Mouse (Mus musculus): ENCODE data around the gene Usp29.
A peak's percentile ranks its signal among the peaks of the same experiment; 100 is the strongest.
"Not testable (repeated sequence)": the region's sequence is repeated elsewhere in the genome, so short reads cannot be mapped to it uniquely, and the experiment has no call there.

The Usp29 gene

DNA sequence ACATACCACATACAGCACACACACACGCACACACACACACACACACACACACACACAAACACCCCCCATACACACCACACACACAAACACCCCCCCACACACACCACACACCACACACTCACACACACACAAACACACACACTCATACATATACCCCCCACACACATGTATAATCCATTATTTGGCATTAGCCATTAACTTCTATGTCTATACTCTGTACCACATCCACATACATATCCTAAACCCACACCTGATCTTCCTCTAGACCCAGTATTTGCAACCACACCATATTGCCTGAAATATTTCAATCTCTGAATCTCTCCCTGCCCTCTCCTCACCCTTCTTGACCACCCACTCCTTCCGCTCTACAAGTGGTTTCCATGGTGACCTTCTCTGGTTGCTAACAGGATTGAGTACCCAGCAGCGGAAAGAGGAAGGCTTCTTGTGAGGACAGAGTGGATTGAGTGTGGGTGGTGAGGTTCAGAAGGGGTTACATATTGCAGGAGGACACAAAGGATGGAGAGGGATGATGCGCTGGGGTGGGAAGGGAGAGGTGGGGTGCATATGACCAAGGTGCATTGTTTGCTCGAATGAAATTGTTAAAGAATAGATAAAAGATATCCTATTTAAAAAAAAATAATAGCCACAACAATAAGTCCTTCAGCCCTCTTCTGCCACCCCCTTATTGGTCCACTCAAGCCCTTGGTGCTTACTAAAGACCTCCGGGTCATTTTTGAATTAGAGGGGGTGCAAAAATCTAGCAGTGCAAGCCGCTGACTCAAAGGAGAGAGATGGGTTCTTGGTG, 195.8 kb downstream of the Usp29 start:
- no peak for DNase-seq (ENCODE audit: low spot score)

DNA sequence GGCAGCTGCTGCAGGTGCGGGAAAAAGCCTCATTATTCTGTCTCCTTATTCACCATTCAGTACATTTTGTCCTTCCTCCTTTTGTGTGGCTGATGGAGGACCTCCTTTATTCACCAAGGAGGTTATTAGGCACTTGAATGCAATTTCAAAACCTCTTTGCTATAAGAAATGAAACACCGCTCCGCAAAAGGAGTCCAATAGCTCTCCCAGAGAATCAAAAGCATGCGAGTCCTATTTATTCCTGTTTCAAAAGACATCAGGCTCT, 196.3 kb downstream of the Usp29 start:
- DNase-seq (ENCODE audit: low spot score), result no peak

GRCm38 (mm10) chr7:6929286-6929685, 198.9 kb downstream of the Usp29 start:
- DNase-seq (ENCODE audit: low spot score), result no peak

DNA sequence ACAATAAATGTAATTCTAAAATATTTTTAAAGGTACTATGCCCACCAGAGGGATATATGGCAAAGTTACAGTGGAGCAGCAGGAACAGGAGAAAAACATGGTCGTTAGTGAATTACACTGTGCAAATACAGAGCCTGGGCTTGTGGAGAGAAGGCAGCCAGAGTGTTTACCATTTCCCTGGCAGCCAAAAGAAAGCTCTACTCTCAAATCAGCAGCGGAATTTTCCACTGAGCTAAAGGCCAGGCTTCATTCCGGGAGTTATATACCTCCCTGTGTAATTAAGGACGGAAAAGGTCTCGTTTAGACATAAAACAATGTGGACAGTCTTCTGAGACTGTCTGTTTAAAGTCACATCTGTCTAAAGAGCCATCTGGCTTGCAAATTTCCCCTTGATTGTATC, 204.4 kb downstream of the Usp29 start:
- DNase-seq (ENCODE audit: low spot score), result no peak

GRCm38 (mm10) chr7:6937040-6937439, 206.7 kb downstream of the Usp29 start:
- peak; percentile 80 for DNase-seq (ENCODE audit: low spot score)

DNA sequence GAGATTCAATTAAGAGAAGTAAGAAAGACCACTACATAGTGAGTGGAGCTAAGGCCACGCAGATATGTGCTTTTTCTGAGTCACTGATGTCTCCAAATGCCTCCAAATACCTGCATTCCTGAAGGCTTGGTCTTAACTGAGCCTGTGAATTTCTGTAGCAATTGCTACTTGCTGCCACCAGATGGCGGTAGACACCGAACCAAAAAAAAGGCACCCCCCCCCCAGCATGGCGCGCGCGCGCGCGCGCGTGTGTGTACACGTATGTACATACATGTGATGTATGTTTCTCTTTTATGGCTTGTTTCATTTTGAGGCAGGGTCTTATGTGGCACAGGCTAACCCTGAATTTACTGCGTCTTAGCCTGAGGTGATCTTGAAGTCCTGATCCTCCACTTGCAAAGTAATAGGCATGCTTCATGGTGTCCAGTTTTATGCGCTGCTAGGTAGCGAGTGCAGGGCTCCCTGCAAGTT, 210.4 kb downstream of the Usp29 start:
- DNase-seq (ENCODE audit: low spot score), result peak; percentile 12

DNA sequence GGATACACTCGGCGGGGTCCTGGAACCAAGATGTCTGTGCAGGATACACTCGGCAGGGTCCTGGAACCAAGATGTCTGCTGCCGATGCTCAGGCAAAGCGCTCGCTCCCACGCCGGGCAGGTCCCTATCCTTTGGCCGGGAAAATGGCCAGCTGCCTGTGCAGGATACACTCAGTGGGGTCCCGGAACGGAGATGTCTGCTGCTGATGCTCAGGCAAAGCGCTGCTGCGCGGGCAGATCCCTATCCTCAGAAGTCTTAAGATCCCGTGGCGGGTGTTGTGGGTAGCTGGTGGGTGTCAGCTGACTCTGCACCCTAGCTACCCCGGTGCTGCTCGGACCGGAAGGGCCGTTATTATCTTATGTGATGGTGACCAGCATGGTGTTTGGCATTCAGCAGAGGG, 217.7 kb downstream of the Usp29 start:
- DNase-seq (ENCODE audit: low spot score), result not testable (repeated sequence)

DNA sequence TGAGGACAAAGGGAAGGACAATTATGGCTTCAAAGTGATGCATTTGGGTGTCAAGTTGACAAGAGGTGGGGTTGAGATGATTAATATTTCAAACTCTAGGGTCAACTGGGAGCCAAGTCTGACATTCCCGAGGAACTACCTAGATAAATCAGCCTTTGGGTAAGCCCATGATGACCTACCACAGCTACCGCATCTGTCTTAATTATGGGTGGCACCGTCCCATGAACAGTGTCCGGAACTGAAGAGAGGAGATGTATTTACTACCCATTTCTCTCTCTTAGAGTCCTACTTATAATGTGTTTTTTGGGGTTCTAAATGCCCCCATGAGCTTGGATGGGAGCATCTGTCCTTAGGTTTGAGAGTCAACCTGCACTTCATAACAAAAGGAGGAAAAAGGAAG, 226.2 kb downstream of the Usp29 start:
- DNase-seq (ENCODE audit: low spot score), result no peak

- no peak for DNase-seq (ENCODE audit: low spot score)
Measured at GRCm38 (mm10) chr7:6958574-6958973, 228.2 kb downstream of the Usp29 start.

GRCm38 (mm10) chr7:6973566-6973965, 243.2 kb downstream of the Usp29 start:
- DNase-seq (ENCODE audit: low spot score), result no peak

DNA sequence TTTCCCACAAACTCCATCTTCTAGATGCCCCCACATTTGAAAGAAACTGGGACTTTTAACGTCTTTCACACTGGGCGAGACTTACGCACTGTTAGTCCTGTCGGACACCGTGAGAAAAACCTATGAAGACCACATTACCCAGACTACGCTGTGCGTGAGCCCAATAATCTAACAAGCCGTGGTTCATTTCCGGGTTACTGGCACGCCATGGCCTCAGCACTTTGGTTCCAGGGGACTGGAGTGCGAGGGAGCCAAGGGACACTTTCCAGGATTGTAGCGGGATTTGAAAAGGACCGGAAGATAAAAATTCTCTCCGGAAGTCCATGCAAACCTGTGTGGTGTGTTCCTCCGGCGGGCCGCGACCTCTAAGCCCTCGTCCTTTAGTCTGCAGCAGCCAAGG, 246.5 kb downstream of the Usp29 start:
- no peak for DNase-seq (ENCODE audit: low spot score)

DNA sequence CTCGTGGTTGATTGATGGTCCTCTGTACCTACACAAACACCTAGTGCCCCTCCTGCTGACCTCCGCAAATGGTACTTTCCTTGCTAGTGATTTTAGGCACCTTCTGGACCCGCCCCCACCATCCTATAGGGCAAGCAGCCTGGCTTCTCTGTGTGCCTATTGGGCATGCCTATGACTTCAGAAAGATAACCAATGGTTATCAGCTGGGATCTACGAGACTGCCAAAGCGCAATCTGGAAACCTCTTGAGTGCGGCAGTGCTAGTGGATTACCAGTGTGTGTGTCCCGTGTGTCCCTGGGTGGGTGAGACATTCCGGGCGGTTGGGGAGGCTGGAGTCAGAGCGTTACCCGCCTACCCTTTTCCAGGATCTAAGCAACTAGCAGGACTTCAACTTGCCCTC, 264.9 kb downstream of the Usp29 start, which contains the start of gene Aurkc:
Gene Aurkc (plus strand): TSS at position 50 of the 400 bp plus-strand sequence.
- not testable (repeated sequence) for DNase-seq (ENCODE audit: low spot score)

- not testable (repeated sequence) for DNase-seq (ENCODE audit: low spot score)
Measured at GRCm38 (mm10) chr7:6998914-6999313, 268.5 kb downstream of the Usp29 start.

GRCm38 (mm10) chr7:7005441-7005840, 275.1 kb downstream of the Usp29 start:
- DNase-seq (ENCODE audit: low spot score), result not testable (repeated sequence)
